Mouse (Mus musculus) liver, embryonic 14.5 days (tissue): ENCODE results near the gene Cmtm8.

Source experiments
- CTCF ChIP-seq: IDR thresholded peaks from 2 replicates; pipeline ENCODE4 v1.5.1; 2016; ENCODE audit warnings: antibody characterized with exemption, low read depth, control low read depth
- EP300 ChIP-seq: IDR thresholded peaks from 2 replicates; pipeline ENCODE4 v1.6.1; 2016; ENCODE audit warnings: antibody characterized with exemption, low read depth

- no peak for TF ChIP-seq CTCF
- no peak for TF ChIP-seq EP300
These were observed 98.8 kb downstream of the Cmtm8 start for GRCm38 (mm10) chr9:114745163-114745562.
